Mouse (Mus musculus): ENCODE measurements around the gene Tjp3.

Tjp3 gene

GRCm38 (mm10) chr10:81329194-81329975 lies 38.0 kb upstream of the Tjp3 start:
- H3K27me3 ChIP-seq (ENCODE audit: insufficient read depth, low read length), result peaks cover 35% of the 10 kb centered on the region
- peak overlapping the region; percentile 32 for H3K4me3 ChIP-seq (replicated peaks; ENCODE audit: low read length)
- peaks cover 79% of the 10 kb centered on the region for H3K4me1 ChIP-seq (replicated peaks; ENCODE audit: low read depth, low read length)
- TF ChIP-seq POU5F1 (IDR thresholded peaks at IDR 0.05; ENCODE audit: borderline replicate concordance, low read length), result no peak
- TF ChIP-seq CTCF (conservative IDR thresholded peaks at IDR 0.05; ENCODE audit: low read length), result no peak
- no peak for TF ChIP-seq NANOG (IDR thresholded peaks at IDR 0.05; ENCODE audit: borderline replicate concordance, low read length)
- H3K36me3 ChIP-seq (ENCODE audit: insufficient read depth, low read length), result peaks cover 37% of the 10 kb centered on the region
- no peaks in the 10 kb centered on the region for H3K9me3 ChIP-seq (ENCODE audit: low read length)

DNA sequence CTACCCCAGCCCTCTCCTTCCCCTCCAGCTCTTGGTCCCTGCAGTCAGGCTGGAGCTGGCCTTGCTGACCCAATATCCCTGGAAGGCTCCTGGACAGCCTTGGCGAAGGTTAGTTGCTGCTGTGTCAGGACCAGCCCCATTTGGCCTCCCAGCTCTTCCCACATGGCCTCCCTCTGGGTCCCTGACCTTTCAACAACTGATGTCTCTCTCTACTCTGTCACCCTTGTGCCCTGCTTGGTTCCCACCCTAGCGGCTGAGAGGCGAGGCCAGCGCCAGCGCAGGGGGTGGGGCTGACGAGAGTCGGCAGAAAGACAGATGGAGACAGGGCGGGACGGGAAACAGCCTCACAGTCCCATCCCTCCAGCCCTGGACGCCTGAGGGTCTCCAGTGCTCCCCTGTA lies 37.0 kb upstream of the Tjp3 start, which contains the start of gene Tbxa2r:
Tbxa2r (plus strand) TSS at position 346 of the 400 bp plus-strand sequence.
- TF ChIP-seq NANOG (IDR thresholded peaks at IDR 0.05; ENCODE audit: borderline replicate concordance, low read length) (no peak), POU5F1 (IDR thresholded peaks at IDR 0.05; ENCODE audit: borderline replicate concordance, low read length) (no peak), CTCF (conservative IDR thresholded peaks at IDR 0.05; ENCODE audit: low read length) (no peak)
- Histone ChIP-seq H3K36me3 (ENCODE audit: insufficient read depth, low read length) (peaks cover 47% of the 10 kb centered on the region), H3K4me1 (replicated peaks; ENCODE audit: low read depth, low read length) (peaks cover 87% of the 10 kb centered on the region), H3K4me3 (replicated peaks; ENCODE audit: low read length) (peak within 1 kb of the TSS; percentile 32), H3K27me3 (ENCODE audit: insufficient read depth, low read length) (peaks cover 29% of the 10 kb centered on the region), H3K9me3 (ENCODE audit: low read length) (no peaks in the 10 kb centered on the region)

- peaks cover 24% of the 10 kb centered on the region for H3K27me3 ChIP-seq (ENCODE audit: insufficient read depth, low read length)
- no peaks in the 10 kb centered on the region for H3K9me3 ChIP-seq (ENCODE audit: low read length)
- TF ChIP-seq POU5F1 (IDR thresholded peaks at IDR 0.05; ENCODE audit: borderline replicate concordance, low read length) (no peak), NANOG (IDR thresholded peaks at IDR 0.05; ENCODE audit: borderline replicate concordance, low read length) (no peak), CTCF (conservative IDR thresholded peaks at IDR 0.05; ENCODE audit: low read length) (no peak)
- peaks cover 90% of the 10 kb centered on the region for H3K4me1 ChIP-seq (replicated peaks; ENCODE audit: low read depth, low read length)
- H3K36me3 ChIP-seq (ENCODE audit: insufficient read depth, low read length), result peaks cover 52% of the 10 kb centered on the region
- H3K4me3 ChIP-seq (replicated peaks; ENCODE audit: low read length), result 0 out of 2 replicates have a peak overlapping the region, but pooled peaks have one; percentile 17
Observed at GRCm38 (mm10) chr10:81327959-81328358, 36.6 kb upstream of the Tjp3 start.

DNA sequence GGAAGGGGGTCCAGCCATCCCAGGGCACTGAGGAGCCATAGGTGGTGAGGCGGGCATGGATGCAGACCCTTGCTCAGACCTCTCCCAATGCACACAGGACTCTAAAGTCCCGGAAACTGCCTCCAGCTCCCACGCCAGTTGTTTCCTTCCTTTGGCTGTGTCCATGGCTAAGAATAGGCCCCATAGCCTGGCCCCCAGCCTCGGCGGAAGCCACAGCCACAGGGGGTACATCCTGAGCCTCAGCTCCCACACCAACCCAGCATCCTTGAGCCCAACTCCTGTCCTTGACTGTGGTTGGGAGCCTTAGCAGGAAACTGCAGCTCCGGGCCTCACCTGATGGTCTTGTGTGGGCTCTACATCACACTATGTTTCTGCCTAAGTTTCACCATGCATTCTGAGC lies 35.5 kb upstream of the Tjp3 start:
- Histone ChIP-seq H3K4me1 (replicated peaks; ENCODE audit: low read depth, low read length) (peaks cover 90% of the 10 kb centered on the region), H3K36me3 (ENCODE audit: insufficient read depth, low read length) (peaks cover 61% of the 10 kb centered on the region), H3K27me3 (ENCODE audit: insufficient read depth, low read length) (peaks cover 13% of the 10 kb centered on the region), H3K4me3 (replicated peaks; ENCODE audit: low read length) (peak overlapping the region; percentile 29; the same call in 1 of the 2 replicates), H3K9me3 (ENCODE audit: low read length) (no peaks in the 10 kb centered on the region)
- TF ChIP-seq CTCF (conservative IDR thresholded peaks at IDR 0.05; ENCODE audit: low read length), result no peak
- no peak for TF ChIP-seq POU5F1 (IDR thresholded peaks at IDR 0.05; ENCODE audit: borderline replicate concordance, low read length)
- TF ChIP-seq NANOG (IDR thresholded peaks at IDR 0.05; ENCODE audit: borderline replicate concordance, low read length), result no peak

GRCm38 (mm10) chr10:81325781-81326180 lies 34.4 kb upstream of the Tjp3 start:
- no peak for TF ChIP-seq NANOG (IDR thresholded peaks at IDR 0.05; ENCODE audit: borderline replicate concordance, low read length)
- TF ChIP-seq CTCF (conservative IDR thresholded peaks at IDR 0.05; ENCODE audit: low read length), result no peak
- TF ChIP-seq POU5F1 (IDR thresholded peaks at IDR 0.05; ENCODE audit: borderline replicate concordance, low read length), result no peak
- Histone ChIP-seq H3K4me1 (replicated peaks; ENCODE audit: low read depth, low read length) (peaks cover 89% of the 10 kb centered on the region), H3K27me3 (ENCODE audit: insufficient read depth, low read length) (peaks cover 8% of the 10 kb centered on the region; the same call in 1 of the 2 replicates), H3K9me3 (ENCODE audit: low read length) (no peaks in the 10 kb centered on the region), H3K4me3 (replicated peaks; ENCODE audit: low read length) (peak overlapping the region; percentile 51), H3K36me3 (ENCODE audit: insufficient read depth, low read length) (peaks cover 61% of the 10 kb centered on the region)

DNA sequence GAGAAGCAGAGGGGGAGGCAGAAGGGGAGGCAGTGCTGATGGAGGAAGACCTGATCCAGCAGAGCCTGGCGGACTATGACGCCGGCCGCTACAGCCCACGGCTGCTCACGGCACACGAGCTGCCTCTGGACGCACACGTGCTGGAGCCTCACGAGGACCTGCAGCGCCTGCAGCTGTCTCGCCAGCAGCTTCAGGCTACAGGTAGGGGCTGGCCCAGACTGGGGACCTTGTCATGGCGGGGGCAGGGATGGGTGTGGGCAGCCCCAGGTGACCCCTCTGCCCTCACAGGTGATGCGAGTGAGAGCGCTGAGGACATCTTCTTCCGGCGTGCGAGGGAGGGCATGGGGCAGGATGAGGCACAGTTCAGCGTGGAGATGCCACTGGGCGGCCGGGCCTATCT lies 33.8 kb upstream of the Tjp3 start:
- H3K9me3 ChIP-seq (ENCODE audit: low read length), result no peaks in the 10 kb centered on the region
- 0 out of 2 replicates have a peak, but pooled peaks cover 3% of the 10 kb centered on the region for H3K27me3 ChIP-seq (ENCODE audit: insufficient read depth, low read length)
- TF ChIP-seq NANOG (IDR thresholded peaks at IDR 0.05; ENCODE audit: borderline replicate concordance, low read length) (no peak), POU5F1 (IDR thresholded peaks at IDR 0.05; ENCODE audit: borderline replicate concordance, low read length) (no peak), CTCF (conservative IDR thresholded peaks at IDR 0.05; ENCODE audit: low read length) (no peak)
- H3K36me3 ChIP-seq (ENCODE audit: insufficient read depth, low read length), result peaks cover 61% of the 10 kb centered on the region
- H3K4me3 ChIP-seq (replicated peaks; ENCODE audit: low read length), result peak overlapping the region; percentile 51
- H3K4me1 ChIP-seq (replicated peaks; ENCODE audit: low read depth, low read length), result peaks cover 85% of the 10 kb centered on the region

GRCm38 (mm10) chr10:81323791-81324530 lies 32.6 kb upstream of the Tjp3 start:
- no peak overlapping the region for H3K4me3 ChIP-seq (replicated peaks; ENCODE audit: low read length)
- no peaks in the 10 kb centered on the region for H3K9me3 ChIP-seq (ENCODE audit: low read length)
- no peak for TF ChIP-seq POU5F1 (IDR thresholded peaks at IDR 0.05; ENCODE audit: borderline replicate concordance, low read length)
- TF ChIP-seq CTCF (conservative IDR thresholded peaks at IDR 0.05; ENCODE audit: low read length), result no peak
- TF ChIP-seq NANOG (IDR thresholded peaks at IDR 0.05; ENCODE audit: borderline replicate concordance, low read length), result no peak
- peaks cover 84% of the 10 kb centered on the region for H3K4me1 ChIP-seq (replicated peaks; ENCODE audit: low read depth, low read length)
- H3K27me3 ChIP-seq (ENCODE audit: insufficient read depth, low read length), result no peaks in the 10 kb centered on the region
- H3K36me3 ChIP-seq (ENCODE audit: insufficient read depth, low read length), result peaks cover 67% of the 10 kb centered on the region

- TF ChIP-seq POU5F1 (IDR thresholded peaks at IDR 0.05; ENCODE audit: borderline replicate concordance, low read length) (no peak), NANOG (IDR thresholded peaks at IDR 0.05; ENCODE audit: borderline replicate concordance, low read length) (no peak), CTCF (conservative IDR thresholded peaks at IDR 0.05; ENCODE audit: low read length) (no peak)
- Histone ChIP-seq H3K27me3 (ENCODE audit: insufficient read depth, low read length) (no peaks in the 10 kb centered on the region), H3K4me3 (replicated peaks; ENCODE audit: low read length) (peak overlapping the region; percentile 100), H3K9me3 (ENCODE audit: low read length) (no peaks in the 10 kb centered on the region), H3K36me3 (ENCODE audit: insufficient read depth, low read length) (peaks cover 74% of the 10 kb centered on the region), H3K4me1 (replicated peaks; ENCODE audit: low read depth, low read length) (peaks cover 84% of the 10 kb centered on the region)
Observed at GRCm38 (mm10) chr10:81323141-81323775, 31.9 kb upstream of the Tjp3 start.

Measured in E14TG2a.4 (cell line).